Comparison of ENCODE assay signal across 9 mouse cellular contexts in the genomic region with DNA sequence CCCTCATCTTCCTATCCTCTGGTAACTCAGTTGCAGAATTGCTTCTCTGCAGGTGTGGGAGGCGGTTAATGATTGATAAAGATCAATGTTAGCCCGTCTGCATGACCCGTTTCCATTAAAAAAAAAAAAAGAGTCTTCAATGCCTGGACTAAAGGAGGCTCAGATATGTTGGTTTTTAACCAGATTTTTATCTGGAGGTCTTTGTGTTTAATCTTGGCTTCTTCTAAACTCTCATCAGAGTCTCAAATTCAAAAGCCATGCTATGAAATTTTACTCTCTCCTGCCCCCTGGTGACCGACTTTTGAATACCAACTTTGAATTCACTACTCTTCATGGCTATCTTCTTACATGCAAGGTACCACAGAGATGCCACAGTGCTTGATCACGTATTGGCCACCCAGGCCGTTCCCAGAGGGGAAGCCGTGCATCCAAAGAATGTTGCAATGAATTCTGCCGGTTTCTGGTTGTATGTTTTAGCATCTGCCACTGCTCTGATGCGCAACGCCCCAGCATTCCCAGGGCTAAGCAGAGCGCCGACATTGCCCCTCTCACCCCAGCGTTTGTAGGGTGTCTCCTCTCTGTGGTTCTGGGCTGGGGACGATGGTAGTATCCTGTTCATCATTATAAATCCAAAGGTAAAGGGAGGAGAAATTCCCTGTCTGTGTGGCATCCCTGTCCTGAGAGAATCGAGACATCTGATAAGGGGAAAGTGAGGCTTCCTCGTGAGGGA.
DNase-seq lines count a peak whose midpoint lies in the region; ATAC-seq lines count a peak whose summit lies in the region.
"Had no signal": no experiment of that assay in that cellular context is flagged by ENCODE, and none has a peak within 500 bp of the region (broad histone marks: within the 10 kb centered on the region; RNA-seq: fewer than 3 reads in every experiment).

No protein-coding gene starts in this region.

- no peaks in the 10 kb centered on the region for H3K36me3 ChIP-seq in neural tube, embryonic 15.5 days
- H3K36me3 ChIP-seq in limb, embryonic 11.5 days (ENCODE audit: control insufficient read depth, insufficient read depth, low read length), result no peaks in the 10 kb centered on the region
- H3K36me3 ChIP-seq: neural tube, embryonic 12.5 days had no signal

- no peak overlapping the region for H3K4me2 ChIP-seq in neural tube, embryonic 15.5 days
- H3K4me2 ChIP-seq in limb, embryonic 11.5 days (ENCODE audit: low read depth, severe bottlenecking), result no peak overlapping the region
- H3K4me2 ChIP-seq: neural tube, embryonic 12.5 days had no signal

- H3K9ac ChIP-seq in neural tube, embryonic 15.5 days (replicated peaks), result no peak overlapping the region
- H3K9ac ChIP-seq in limb, embryonic 11.5 days (ENCODE audit: low read length), result no peak overlapping the region
- H3K9ac ChIP-seq: neural tube, embryonic 12.5 days had no signal

- ATAC-seq in neural tube, embryonic 15.5 days (ENCODE audit: low FRiP score), result no peak
- ATAC-seq in limb, embryonic 11.5 days (ENCODE audit: insufficient number of reproducible peaks, low FRiP score, low TSS enrichment, low read depth), result no peak
- ATAC-seq in erythroblast, adult 5-6 weeks (replicated peaks; ENCODE audit: low FRiP score, poor library complexity, severe bottlenecking), result no peak

- 0 out of 2 replicates have a peak, but pooled peaks cover 7% of the 10 kb centered on the region for H3K27me3 ChIP-seq in neural tube, embryonic 15.5 days (replicated peaks)
- H3K27me3 ChIP-seq in limb, embryonic 11.5 days (ENCODE audit: control insufficient read depth, insufficient read depth, low read length), result no peaks in the 10 kb centered on the region
- H3K27me3 ChIP-seq: neural tube, embryonic 12.5 days had no signal

- peaks cover 8% of the 10 kb centered on the region for H3K4me1 ChIP-seq in neural tube, embryonic 15.5 days
- peaks cover 3% of the 10 kb centered on the region; the same call in 1 of the 2 replicates for H3K4me1 ChIP-seq in limb, embryonic 11.5 days (ENCODE audit: control insufficient read depth, insufficient read depth, low read length)
- H3K4me1 ChIP-seq: neural tube, embryonic 12.5 days had no signal

- 66% methylated on average over 16 of the region's 16 CpGs for WGBS in neural tube, embryonic 15.5 days
- WGBS in limb, embryonic 11.5 days, result 70% methylated on average over 16 of the region's 16 CpGs

- DNase-seq in neural tube, embryonic 10.5 days (ENCODE audit: extremely low spot score, low spot score), result peak; percentile 70
- DNase-seq in ZHBTc4 (ENCODE audit: low read depth, low spot score), result peak; percentile 71
- peak; percentile 59 for DNase-seq in embryo, embryonic 10 days (ENCODE audit: low spot score)
- DNase-seq in induced T-regulatory cell, adult 2 months (ENCODE audit: low read depth), result peak; percentile 86
- peak; percentile 87 for DNase-seq in limb, embryonic 11.5 days (ENCODE audit: low spot score)
- peak; percentile 65 for DNase-seq in right cerebral cortex, postnatal 14 days

- H3K4me3 ChIP-seq in neural tube, embryonic 15.5 days (replicated peaks), result no peak overlapping the region
- H3K4me3 ChIP-seq in limb, embryonic 11.5 days (ENCODE audit: low read depth, low read length), result no peak overlapping the region
- H3K4me3 ChIP-seq: neural tube, embryonic 12.5 days had no signal

- no peaks in the 10 kb centered on the region for H3K9me3 ChIP-seq in neural tube, embryonic 15.5 days (replicated peaks)
- H3K9me3 ChIP-seq in limb, embryonic 11.5 days (ENCODE audit: control insufficient read depth, low read length), result no peaks in the 10 kb centered on the region
- H3K9me3 ChIP-seq: neural tube, embryonic 12.5 days had no signal

- H3K27ac ChIP-seq in neural tube, embryonic 15.5 days (replicated peaks), result no peak overlapping the region
- no peak overlapping the region for H3K27ac ChIP-seq in limb, embryonic 11.5 days (replicated peaks; ENCODE audit: low read depth, low read length)
- H3K27ac ChIP-seq: neural tube, embryonic 12.5 days had no signal
